Mouse (Mus musculus): ENCODE results near the gene Adcy3. TPM values are rescaled to one million over a fixed set of nuclear protein-coding genes. Genes with fewer than 3 reads are reported as not detected.
"Not testable (repeated sequence)": the region's sequence is repeated elsewhere in the genome, so short reads cannot be mapped to it uniquely, and the experiment has no call there.

Gene Adcy3
- polyA plus RNA-seq, 1 experiment from 2014 or later, result 4.7 TPM

DNA sequence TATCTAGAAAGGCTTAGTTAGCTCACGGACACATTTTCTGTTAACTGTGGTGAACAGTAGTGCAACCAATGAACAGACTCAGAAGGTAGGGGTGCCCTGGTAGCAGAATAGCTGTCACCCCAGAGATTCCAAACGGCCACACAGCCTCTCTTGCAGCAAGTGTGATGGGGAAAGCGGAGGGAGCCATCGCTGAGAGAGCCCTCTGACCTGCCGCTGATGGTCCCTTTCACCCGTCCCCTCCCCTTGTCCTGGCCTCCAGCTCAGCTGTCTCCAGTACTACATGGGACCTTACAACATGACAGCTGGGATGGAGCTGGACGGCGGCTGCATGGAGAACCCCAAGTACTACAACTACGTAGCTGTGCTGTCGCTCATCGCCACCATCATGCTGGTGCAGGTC, 73.2 kb downstream of the Adcy3 start:
- no peaks in the 10 kb centered on the region for H3K27me3 ChIP-seq
- H3K4me1 ChIP-seq (replicated peaks), result no peaks in the 10 kb centered on the region
- no peak overlapping the region for H3K4me3 ChIP-seq
- WGBS, result 90% methylated on average over 11 of the region's 11 CpGs
- no peak overlapping the region for H3K27ac ChIP-seq
- H3K4me2 ChIP-seq, result no peak overlapping the region
- no peaks in the 10 kb centered on the region for H3K9me3 ChIP-seq (replicated peaks)
- no peak overlapping the region for H3K9ac ChIP-seq
- peaks cover 4% of the 10 kb centered on the region; the same call in 1 of the 2 replicates for H3K36me3 ChIP-seq
- ATAC-seq (replicated peaks; ENCODE audit: insufficient number of reproducible peaks, insufficient read depth, low FRiP score, low read depth), result no peak

DNA sequence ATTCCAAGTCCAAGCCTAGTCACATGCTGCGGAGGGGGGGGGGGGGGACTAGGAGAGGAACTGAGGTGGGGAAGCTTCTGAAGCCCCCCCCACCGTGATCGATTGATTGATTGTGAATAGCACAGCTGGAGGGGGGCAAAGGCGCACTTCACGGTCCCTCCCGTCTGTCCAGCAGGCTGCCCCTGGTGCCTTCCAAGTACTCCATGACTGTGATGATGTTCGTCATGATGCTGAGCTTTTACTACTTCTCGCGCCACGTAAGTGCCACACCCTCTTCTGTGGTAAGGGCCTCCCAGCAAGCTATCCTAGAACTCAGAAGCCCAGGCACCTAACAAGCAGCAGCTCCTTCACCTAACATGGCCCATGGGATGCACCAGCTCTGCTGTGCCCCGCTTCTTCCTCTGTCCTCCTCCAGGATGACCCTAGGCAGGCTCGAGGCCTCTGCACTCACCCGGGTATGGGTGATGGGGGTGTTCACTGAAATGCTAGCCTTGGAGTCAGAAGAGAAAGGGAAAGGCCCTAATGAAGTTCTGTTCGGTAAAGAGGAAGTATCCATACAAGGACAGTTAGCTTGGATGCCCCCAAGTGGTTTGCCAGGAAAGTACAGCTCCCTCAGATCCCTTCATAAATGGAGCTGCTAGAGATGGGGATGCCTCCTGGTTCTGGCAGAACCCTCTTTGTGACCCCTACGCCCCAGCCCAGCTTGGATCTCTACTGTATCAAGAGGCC, 75.7 kb downstream of the Adcy3 start:
- Histone ChIP-seq H3K36me3 (peaks cover 17% of the 10 kb centered on the region), H3K4me3 (no peak overlapping the region), H3K4me2 (no peak overlapping the region), H3K27me3 (no peaks in the 10 kb centered on the region), H3K27ac (no peak overlapping the region), H3K9ac (no peak overlapping the region), H3K9me3 (replicated peaks) (no peaks in the 10 kb centered on the region), H3K4me1 (replicated peaks) (no peaks in the 10 kb centered on the region)
- ATAC-seq (replicated peaks; ENCODE audit: insufficient number of reproducible peaks, insufficient read depth, low FRiP score, low read depth), result no peak
- 80% methylated on average over 15 of the region's 15 CpGs for WGBS

DNA sequence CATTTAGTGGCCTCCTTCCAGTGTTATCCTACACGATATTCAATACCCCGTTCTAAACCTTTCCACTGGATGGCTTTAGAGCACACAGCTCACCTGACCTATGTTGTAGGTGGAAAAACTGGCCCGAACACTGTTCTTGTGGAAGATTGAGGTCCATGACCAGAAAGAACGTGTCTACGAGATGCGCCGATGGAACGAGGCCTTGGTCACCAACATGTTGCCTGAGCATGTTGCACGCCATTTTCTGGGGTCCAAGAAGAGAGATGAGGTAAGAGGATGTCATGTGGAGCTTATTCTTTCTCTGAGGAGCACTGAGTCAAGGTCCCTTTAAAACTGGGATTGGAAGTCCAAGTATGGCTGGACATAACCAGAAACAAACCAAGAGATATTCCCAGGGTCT, 76.3 kb downstream of the Adcy3 start:
- no peak overlapping the region for H3K9ac ChIP-seq
- H3K36me3 ChIP-seq, result peaks cover 21% of the 10 kb centered on the region
- H3K9me3 ChIP-seq (replicated peaks), result no peaks in the 10 kb centered on the region
- no peak overlapping the region for H3K4me3 ChIP-seq
- ATAC-seq (replicated peaks; ENCODE audit: insufficient number of reproducible peaks, insufficient read depth, low FRiP score, low read depth), result no peak
- no peak overlapping the region for H3K27ac ChIP-seq
- no peaks in the 10 kb centered on the region for H3K27me3 ChIP-seq
- no peak overlapping the region for H3K4me2 ChIP-seq
- no peaks in the 10 kb centered on the region for H3K4me1 ChIP-seq (replicated peaks)
- 93% methylated on average over 9 of the region's 9 CpGs for WGBS

DNA sequence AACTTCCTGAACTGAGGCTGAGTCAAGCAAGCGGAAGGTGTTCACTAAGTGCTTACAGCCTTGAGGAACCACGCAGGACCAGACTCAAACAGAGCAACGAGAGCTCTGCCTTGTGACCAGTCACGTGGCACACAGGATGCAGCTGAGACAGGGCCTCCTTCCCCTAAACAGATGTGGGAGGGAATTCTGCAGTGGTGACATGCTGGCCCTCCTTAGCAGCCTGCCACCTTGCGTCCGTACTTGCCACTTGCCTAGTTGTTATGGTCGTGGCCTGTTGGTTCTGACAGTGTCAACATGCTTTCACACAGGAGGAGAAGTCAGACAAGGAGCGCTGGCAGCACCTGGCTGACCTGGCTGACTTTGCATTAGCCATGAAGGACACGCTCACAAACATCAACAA, 78.3 kb downstream of the Adcy3 start:
- Histone ChIP-seq H3K4me1 (replicated peaks) (no peaks in the 10 kb centered on the region), H3K9me3 (replicated peaks) (no peaks in the 10 kb centered on the region), H3K9ac (no peak overlapping the region), H3K4me3 (no peak overlapping the region), H3K27me3 (no peaks in the 10 kb centered on the region), H3K4me2 (no peak overlapping the region), H3K27ac (no peak overlapping the region), H3K36me3 (peaks cover 38% of the 10 kb centered on the region)
- WGBS, result 81% methylated on average over 9 of the region's 9 CpGs
- no peak for ATAC-seq (replicated peaks; ENCODE audit: insufficient number of reproducible peaks, insufficient read depth, low FRiP score, low read depth)

DNA sequence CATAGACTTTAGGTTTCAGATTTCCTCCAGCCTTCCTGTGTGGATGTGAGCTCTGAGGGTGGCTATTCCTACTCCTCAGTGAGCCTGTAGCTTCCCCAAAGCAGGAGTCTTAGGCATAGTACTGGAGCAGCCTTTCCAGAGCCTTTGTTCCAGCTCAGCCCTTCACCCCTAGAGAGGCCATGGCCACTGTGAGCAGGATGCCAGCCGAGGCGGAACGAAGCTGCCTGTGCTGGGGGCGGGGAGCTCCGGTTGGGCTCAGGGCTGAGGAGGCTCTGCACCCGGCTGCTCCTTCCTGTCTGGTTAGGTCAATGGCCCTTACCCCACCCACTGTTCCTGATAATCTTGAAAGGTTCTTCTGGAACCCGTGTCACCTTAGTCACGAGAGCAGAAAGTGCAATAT, 80.0 kb downstream of the Adcy3 start:
- Histone ChIP-seq H3K27me3 (no peaks in the 10 kb centered on the region), H3K36me3 (peaks cover 44% of the 10 kb centered on the region), H3K27ac (no peak overlapping the region), H3K4me1 (replicated peaks) (no peaks in the 10 kb centered on the region), H3K4me2 (no peak overlapping the region), H3K9me3 (replicated peaks) (no peaks in the 10 kb centered on the region), H3K9ac (no peak overlapping the region), H3K4me3 (no peak overlapping the region)
- WGBS, result 51% methylated on average over 8 of the region's 8 CpGs
- no peak for ATAC-seq (replicated peaks; ENCODE audit: insufficient number of reproducible peaks, insufficient read depth, low FRiP score, low read depth)

DNA sequence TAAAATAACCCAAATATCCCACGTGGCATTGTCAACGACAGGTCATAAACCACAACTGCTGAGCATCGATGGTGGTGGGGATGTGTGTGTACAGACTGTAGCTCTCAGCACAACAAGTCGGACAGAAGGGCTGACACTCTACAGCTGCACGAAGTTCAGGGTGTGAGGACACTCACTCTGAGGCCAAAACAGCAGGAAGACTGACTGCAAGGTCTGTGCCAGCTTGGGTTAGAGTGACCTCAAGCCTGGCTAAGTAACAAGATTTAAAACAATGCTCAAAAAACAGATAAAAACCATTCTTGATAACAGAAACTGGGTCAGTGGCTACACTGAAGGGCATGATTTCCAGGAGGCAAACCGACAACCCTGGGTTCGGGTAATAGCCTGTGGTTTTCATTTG, 97.3 kb downstream of the Adcy3 start:
- Histone ChIP-seq H3K27ac (no peak overlapping the region), H3K9me3 (replicated peaks) (no peaks in the 10 kb centered on the region), H3K36me3 (peaks cover 19% of the 10 kb centered on the region), H3K4me1 (replicated peaks) (peaks cover 14% of the 10 kb centered on the region), H3K27me3 (no peaks in the 10 kb centered on the region), H3K4me2 (no peak overlapping the region), H3K4me3 (no peak overlapping the region), H3K9ac (no peak overlapping the region)
- ATAC-seq (replicated peaks; ENCODE audit: insufficient number of reproducible peaks, insufficient read depth, low FRiP score, low read depth), result no peak
- WGBS, result 89% methylated on average over 7 of the region's 7 CpGs

DNA sequence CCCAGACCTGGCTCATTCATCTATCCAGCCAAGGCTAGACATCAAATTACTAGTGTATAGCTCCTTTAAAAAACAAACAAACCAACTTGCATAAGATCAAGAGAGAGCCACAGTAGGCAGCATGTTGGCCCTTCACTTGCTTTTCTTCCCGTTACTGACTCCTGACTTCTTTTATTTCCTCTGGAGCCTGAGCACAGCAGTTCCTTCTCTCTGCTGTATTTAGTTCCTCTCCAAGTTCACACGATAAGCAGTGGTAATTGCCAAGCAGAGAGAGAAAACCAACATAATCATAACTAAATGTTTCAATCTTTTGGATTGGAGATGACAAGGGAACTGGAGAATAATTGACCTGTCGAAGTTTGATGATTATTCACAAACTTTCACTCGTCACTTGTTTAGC, 99.9 kb downstream of the Adcy3 start:
- Histone ChIP-seq H3K9ac (peak overlapping the region; percentile 22; the same call in 1 of the 2 replicates), H3K9me3 (replicated peaks) (no peaks in the 10 kb centered on the region), H3K27ac (no peak overlapping the region), H3K4me1 (replicated peaks) (peaks cover 14% of the 10 kb centered on the region), H3K27me3 (no peaks in the 10 kb centered on the region), H3K4me2 (peak overlapping the region; percentile 71), H3K36me3 (peaks cover 4% of the 10 kb centered on the region; the same call in 1 of the 2 replicates), H3K4me3 (peak overlapping the region; percentile 83)
- 45% methylated on average over 4 of the region's 4 CpGs for WGBS
- no peak for ATAC-seq (replicated peaks; ENCODE audit: insufficient number of reproducible peaks, insufficient read depth, low FRiP score, low read depth)

DNA sequence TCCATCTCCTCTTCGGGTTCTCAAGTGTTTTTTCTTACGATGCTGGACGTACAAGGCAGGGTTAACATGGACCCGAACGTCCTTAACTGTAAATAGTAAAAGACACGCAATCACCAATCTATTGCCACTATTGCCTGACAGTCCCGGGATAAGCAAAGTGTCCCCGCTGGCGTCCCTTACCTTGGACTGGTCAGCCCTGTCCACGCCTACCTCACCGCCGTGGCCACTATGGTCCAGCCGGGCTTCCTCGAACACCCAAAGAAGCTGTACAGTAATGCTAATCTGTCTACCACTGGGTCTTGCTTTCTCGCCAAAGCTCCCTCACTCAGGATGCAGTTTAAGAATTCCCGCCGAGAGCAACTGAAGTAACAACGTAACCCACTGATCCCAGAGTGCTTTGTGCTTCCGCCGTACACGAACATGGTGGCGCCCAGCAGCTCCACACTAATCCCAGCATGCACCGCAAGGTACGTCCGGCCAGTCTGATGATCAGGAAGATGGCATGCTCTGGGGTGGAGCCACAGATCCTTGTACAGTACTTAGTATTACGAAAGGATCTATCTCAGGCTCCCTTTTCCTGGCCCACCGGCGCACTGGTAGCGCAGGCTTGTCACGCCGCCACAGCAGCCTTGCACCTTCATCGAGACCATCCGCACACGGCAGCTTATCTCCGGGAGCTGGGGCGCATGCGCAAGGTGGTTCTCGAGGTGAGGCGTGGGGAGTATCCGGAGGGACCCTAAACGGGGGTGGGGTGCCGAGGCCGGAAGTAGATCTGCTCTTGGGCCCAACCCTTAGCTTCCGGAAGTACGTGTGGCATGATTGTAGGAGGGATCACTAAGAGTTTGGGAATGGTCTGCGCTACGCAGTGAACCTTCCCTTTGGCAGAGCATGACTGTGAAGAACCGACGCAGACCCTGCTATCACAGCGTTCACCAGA, 100.9 kb downstream of the Adcy3 start, which contains the start of the genes Ptrhd1 and Cenpo:
TSS of gene Ptrhd1 (plus strand) at position 456 of the 937 bp plus-strand sequence.
TSS of gene Cenpo (minus strand) at position 723 of the 937 bp plus-strand sequence.
- Histone ChIP-seq H3K4me3 (peak within 1 kb of the TSS; percentile 83), H3K9me3 (replicated peaks) (no peaks in the 10 kb centered on the region), H3K9ac (peak within 1 kb of the TSS; percentile 75), H3K4me1 (replicated peaks) (peaks cover 14% of the 10 kb centered on the region), H3K36me3 (peaks cover 4% of the 10 kb centered on the region; the same call in 1 of the 2 replicates), H3K27me3 (no peaks in the 10 kb centered on the region), H3K27ac (peak within 1 kb of the TSS; percentile 98), H3K4me2 (peak within 1 kb of the TSS; percentile 71)
- peak; percentile 96 for ATAC-seq (replicated peaks; ENCODE audit: insufficient number of reproducible peaks, insufficient read depth, low FRiP score, low read depth)
- WGBS, result under 1% methylated on average over 50 of the region's 50 CpGs

DNA sequence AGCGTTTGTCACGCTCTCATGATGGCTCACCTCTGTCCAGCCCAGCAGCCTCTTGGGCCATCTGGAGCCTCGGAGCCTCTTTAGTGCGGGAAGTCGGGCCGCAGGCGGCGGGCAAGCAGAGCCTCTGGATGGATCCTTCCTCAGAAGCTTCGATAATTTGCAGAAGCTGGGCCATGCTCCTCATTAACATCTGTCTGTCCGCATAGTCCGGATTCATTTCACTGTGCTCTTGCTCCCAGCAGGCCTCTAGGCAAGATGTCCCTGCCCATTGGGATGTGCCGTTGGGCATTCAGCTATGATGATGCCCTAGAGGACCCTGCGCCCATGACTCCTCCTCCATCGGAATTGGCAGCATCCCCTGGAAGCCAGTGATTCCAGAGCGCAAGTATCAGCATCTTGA, 104.6 kb downstream of the Adcy3 start:
- Histone ChIP-seq H3K27me3 (no peaks in the 10 kb centered on the region), H3K9me3 (replicated peaks) (no peaks in the 10 kb centered on the region), H3K27ac (no peak overlapping the region), H3K4me1 (replicated peaks) (peaks cover 20% of the 10 kb centered on the region), H3K9ac (no peak overlapping the region), H3K36me3 (no peaks in the 10 kb centered on the region; the same call in 1 of the 2 replicates), H3K4me2 (no peak overlapping the region), H3K4me3 (no peak overlapping the region)
- ATAC-seq (replicated peaks; ENCODE audit: insufficient number of reproducible peaks, insufficient read depth, low FRiP score, low read depth), result no peak
- 90% methylated on average over 15 of the region's 15 CpGs for WGBS

DNA sequence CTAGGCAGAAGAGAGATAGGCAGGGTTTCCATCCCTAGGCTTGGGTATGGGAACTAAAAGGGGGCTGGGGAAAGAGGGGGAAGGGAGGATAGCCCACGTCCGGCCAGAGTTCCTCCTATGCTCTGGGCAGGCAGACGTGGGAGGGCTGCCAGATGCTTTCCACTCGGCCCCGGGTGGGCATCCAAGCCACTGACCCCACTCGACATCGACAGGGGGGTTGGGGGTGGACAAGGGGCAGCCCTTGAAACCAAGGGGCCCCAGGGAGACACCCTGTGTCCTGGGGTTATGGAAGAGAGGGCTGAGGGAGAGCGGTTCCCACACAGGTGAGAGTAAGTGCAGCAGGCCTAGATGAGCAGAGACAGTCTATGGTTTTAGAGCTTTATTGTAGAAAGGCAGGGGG, 107.4 kb downstream of the Adcy3 start:
- not testable (repeated sequence) for H3K4me3 ChIP-seq; H3K9ac ChIP-seq; H3K27me3 ChIP-seq; H3K27ac ChIP-seq; H3K4me2 ChIP-seq; H3K9me3 ChIP-seq (replicated peaks); ATAC-seq (replicated peaks; ENCODE audit: insufficient number of reproducible peaks, insufficient read depth, low FRiP score, low read depth); H3K36me3 ChIP-seq
- WGBS, result 54% methylated on average over 8 of the region's 8 CpGs
- H3K4me1 ChIP-seq (replicated peaks), result peaks cover 10% of the 10 kb centered on the region; the same call in 1 of the 2 replicates

DNA sequence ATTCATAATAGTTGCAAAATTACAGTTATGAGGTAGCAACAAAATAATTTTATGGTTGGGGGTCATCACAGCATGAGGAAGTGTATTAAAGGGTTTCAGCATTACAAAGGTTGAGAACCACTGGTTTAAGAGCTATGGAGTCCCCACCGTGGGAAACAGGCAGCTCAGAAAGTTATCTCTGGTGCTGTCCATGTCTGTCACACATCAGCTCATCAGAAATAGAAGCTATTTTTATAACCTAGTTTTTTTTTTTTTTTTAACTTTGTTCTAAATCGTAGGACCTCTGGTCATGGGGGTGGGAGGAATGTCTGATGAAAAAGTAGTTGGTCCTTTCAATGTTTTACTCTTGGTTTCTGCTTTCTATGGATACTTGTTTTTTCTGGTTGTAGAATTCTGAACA, 110.9 kb downstream of the Adcy3 start:
- Histone ChIP-seq H3K9ac (no peak overlapping the region), H3K9me3 (replicated peaks) (no peaks in the 10 kb centered on the region), H3K4me3 (no peak overlapping the region), H3K4me2 (no peak overlapping the region), H3K36me3 (0 out of 2 replicates have a peak, but pooled peaks cover 4% of the 10 kb centered on the region), H3K27me3 (no peaks in the 10 kb centered on the region), H3K4me1 (replicated peaks) (peaks cover 10% of the 10 kb centered on the region; the same call in 1 of the 2 replicates), H3K27ac (no peak overlapping the region)
- 40% methylated on average over 2 of the region's 2 CpGs for WGBS
- ATAC-seq (replicated peaks; ENCODE audit: insufficient number of reproducible peaks, insufficient read depth, low FRiP score, low read depth), result no peak
